Mouse (Mus musculus) testis, adult 2 months (tissue): Measurements from ENCODE around the gene Tsen54.

Source experiments
- CTCF ChIP-seq: fragments of 200-500 bp; IDR thresholded peaks from 2 replicates; pipeline ENCODE4 v1.5.1; 2012; ENCODE audit warnings: low read depth, mild to moderate bottlenecking, inconsistent platforms, low read length, moderate library complexity; ENCODE audit not compliant: control insufficient read depth, insufficient read depth, insufficient replicate concordance
- POLR2A ChIP-seq: fragments of 200-500 bp; IDR thresholded peaks from 2 replicates; pipeline ENCODE4 v1.6.1; 2012; ENCODE audit warnings: low read depth, mild to moderate bottlenecking, inconsistent platforms, low read length, moderate library complexity; ENCODE audit not compliant: control insufficient read depth

- TF ChIP-seq CTCF = no peak
- TF ChIP-seq POLR2A = no peak
Observed at GRCm38 (mm10) chr11:115792353-115792752, 22.2 kb upstream of the Tsen54 start.
